Mouse (Mus musculus): ENCODE data around the gene Rbbp4.
"Not testable (repeated sequence)": the region's sequence is repeated elsewhere in the genome, so short reads cannot be mapped to it uniquely, and the experiment has no call there.

Rbbp4 gene

GRCm38 (mm10) chr4:129362238-129362637, 27.1 kb upstream of the Rbbp4 start:
- in situ Hi-C loops (cut with MboI; ENCODE audit: low pct_unique_long_range_greater_than_20kb in 1 of 2, low sequenced_read_pairs in 2 of 2, unreplicated experiment in 1 of 2): not testable (repeated sequence)

- in situ Hi-C loops (cut with MboI; ENCODE audit: low pct_unique_long_range_greater_than_20kb in 1 of 2, low sequenced_read_pairs in 2 of 2, unreplicated experiment in 1 of 2): no loop called here
Observed at GRCm38 (mm10) chr4:129357613-129358163, 22.5 kb upstream of the Rbbp4 start.

DNA sequence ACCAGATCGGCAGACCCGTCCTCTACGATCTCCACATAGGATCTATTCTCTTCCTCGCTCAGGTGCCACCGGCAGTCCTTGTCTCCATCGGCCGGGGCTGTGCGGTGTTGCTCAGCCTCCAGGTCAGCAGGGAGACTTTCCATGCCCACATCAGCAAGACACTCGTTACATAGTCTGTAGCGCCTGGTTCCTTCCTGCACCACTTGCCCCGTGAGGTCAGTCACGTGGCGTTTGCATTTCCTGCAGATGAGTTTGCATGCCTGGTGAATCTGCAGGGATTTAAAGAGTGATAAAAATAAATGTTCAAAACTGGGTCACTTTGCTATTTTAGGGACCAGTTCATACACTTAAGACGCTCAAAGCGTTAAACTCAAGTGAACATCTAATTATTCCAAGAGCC, 19.1 kb upstream of the Rbbp4 start:
- in situ Hi-C loops (cut with MboI; ENCODE audit: low pct_unique_long_range_greater_than_20kb in 1 of 2, low sequenced_read_pairs in 2 of 2, unreplicated experiment in 1 of 2): loop anchor here in 1 of 2 experiments (5.0 kb wide), 1 partner anchor 103 kb away; no protein-coding TSS in a partner anchor

- in situ Hi-C loops (cut with MboI; ENCODE audit: low pct_unique_long_range_greater_than_20kb in 1 of 2, low sequenced_read_pairs in 2 of 2, unreplicated experiment in 1 of 2): loop anchor here in 1 of 2 experiments (5.0 kb wide), 1 partner anchor 104 kb away; no protein-coding TSS in a partner anchor
Observed at GRCm38 (mm10) chr4:129353176-129353575, 18.0 kb upstream of the Rbbp4 start.

DNA sequence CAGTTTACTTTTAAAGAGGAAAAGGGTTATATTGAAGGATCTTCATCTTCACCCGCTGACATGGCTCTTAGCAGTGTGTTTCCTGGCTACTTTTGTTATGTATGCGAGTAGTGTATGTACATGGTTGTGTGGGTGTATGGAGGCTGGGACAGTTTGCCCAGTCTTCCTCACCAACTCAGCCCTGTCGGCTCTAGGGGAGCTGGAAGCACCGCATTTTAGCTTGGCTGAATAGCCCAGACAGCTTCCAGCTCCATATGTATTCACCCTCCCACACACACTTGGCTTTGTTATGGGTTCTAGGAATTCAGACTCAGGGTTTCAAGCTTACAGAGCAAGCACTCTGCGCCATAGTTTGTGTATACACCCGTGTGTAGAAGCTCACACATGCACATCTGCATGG, 15.9 kb upstream of the Rbbp4 start:
- in situ Hi-C loops (cut with MboI; ENCODE audit: low pct_unique_long_range_greater_than_20kb in 1 of 2, low sequenced_read_pairs in 2 of 2, unreplicated experiment in 1 of 2): loop anchor here in 1 of 2 experiments (5.0 kb wide), 1 partner anchor 106 kb away; no protein-coding TSS in a partner anchor

- in situ Hi-C loops (cut with MboI; ENCODE audit: low pct_unique_long_range_greater_than_20kb in 1 of 2, low sequenced_read_pairs in 2 of 2, unreplicated experiment in 1 of 2): loop anchor here in 1 of 2 experiments (5.0 kb wide), 1 partner anchor 107 kb away; no protein-coding TSS in a partner anchor
Observed at GRCm38 (mm10) chr4:129350644-129351043, 15.5 kb upstream of the Rbbp4 start.

GRCm38 (mm10) chr4:129346481-129347154, 11.4 kb upstream of the Rbbp4 start:
- in situ Hi-C loops (cut with MboI; ENCODE audit: low pct_unique_long_range_greater_than_20kb in 1 of 2, low sequenced_read_pairs in 2 of 2, unreplicated experiment in 1 of 2): no loop called here

DNA sequence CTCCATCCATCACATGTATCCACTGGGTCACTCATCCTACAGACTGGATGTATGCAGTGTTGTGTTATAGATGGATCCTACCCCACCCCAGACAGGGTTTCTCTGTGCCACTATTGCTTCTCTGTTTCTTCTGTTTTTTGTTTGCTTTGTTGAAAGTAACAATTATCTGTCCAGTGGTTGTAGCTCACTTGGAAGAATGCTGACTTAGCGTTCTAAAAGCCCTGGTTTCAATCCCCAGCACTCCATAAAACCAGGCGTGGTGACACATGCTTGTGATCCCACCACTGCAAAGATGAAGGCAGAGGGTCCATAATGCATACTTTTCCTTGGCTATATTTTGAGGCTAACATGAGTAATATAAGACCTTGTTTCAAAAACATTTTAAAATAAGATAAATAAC, 7.5 kb upstream of the Rbbp4 start:
- in situ Hi-C loops (cut with MboI; ENCODE audit: low pct_unique_long_range_greater_than_20kb in 1 of 2, low sequenced_read_pairs in 2 of 2, unreplicated experiment in 1 of 2): loop anchor here in 1 of 2 experiments (5.0 kb wide), 1 partner anchor 115 kb away; no protein-coding TSS in a partner anchor

DNA sequence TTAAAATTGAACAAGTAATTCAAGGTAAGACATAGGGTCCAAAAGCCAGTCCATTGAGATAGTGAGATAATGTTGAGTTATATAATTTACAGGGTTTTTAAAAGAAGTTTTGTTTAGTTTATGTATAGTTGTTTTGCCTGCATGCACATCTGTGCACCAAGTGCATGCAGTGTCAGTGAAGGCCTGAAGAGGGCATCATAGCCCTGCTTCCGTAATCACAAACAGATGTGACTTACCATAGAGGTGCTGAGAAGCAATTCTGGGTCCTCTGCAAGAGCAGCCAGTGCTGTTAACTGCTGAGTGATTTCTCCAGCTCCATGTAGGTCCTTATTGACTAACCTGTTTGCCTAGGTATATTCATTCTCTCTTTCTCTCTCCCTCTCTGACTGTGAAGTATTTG, 6.7 kb upstream of the Rbbp4 start:
- in situ Hi-C loops (cut with MboI; ENCODE audit: low pct_unique_long_range_greater_than_20kb in 1 of 2, low sequenced_read_pairs in 2 of 2, unreplicated experiment in 1 of 2): loop anchor here in 1 of 2 experiments (5.0 kb wide), 1 partner anchor 115 kb away; no protein-coding TSS in a partner anchor

GRCm38 (mm10) chr4:129339743-129340142, 4.6 kb upstream of the Rbbp4 start:
- in situ Hi-C loops (cut with MboI; ENCODE audit: low pct_unique_long_range_greater_than_20kb in 1 of 2, low sequenced_read_pairs in 2 of 2, unreplicated experiment in 1 of 2): loop anchor here in 1 of 2 experiments (5.0 kb wide), 1 partner anchor 118 kb away; no protein-coding TSS in a partner anchor

DNA sequence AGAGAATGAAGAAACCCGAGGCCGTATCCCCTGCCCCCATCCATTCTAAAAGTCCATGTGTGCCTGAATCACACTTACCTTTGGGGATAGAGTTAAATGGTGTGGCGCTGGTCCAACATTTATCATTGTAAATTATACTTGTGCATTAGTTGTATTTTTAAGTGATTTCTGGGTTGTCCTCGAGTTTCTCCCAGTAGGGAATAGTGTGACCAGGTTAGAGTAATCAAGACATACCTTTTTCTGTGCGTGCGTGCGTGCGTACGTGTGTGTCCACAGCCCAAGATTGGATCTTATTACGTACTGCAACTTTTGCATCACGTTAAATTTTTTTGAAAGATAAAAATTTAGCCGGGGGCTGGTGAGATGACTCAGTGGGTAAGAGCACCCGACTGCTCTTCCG, 1.1 kb upstream of the Rbbp4 start:
- in situ Hi-C loops (cut with MboI; ENCODE audit: low pct_unique_long_range_greater_than_20kb in 1 of 2, low sequenced_read_pairs in 2 of 2, unreplicated experiment in 1 of 2): no loop called here

- in situ Hi-C loops (cut with MboI; ENCODE audit: low pct_unique_long_range_greater_than_20kb in 1 of 2, low sequenced_read_pairs in 2 of 2, unreplicated experiment in 1 of 2): no loop called here
Observed at GRCm38 (mm10) chr4:129334677-129335215, 424 bp downstream of the Rbbp4 start.

DNA sequence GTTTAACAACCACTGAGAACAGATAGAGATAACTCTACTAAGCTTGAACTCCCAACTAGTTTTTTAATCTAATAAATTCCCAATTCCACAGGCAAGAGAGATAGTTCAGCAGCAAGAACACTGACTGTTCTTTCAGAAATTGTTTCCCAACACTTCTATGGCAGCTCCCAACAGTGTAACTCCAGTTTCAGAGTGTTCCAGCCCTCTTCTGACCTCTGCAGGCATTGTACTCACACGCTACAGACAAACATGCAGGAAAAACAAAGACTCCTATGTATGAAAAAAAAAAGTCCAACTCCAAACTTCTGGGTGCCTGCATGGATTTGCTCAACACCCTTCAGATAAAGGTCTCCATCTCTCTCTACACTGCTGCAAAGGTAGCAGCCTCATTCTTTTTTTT, 2.3 kb downstream of the Rbbp4 start:
- in situ Hi-C loops (cut with MboI; ENCODE audit: low pct_unique_long_range_greater_than_20kb in 1 of 2, low sequenced_read_pairs in 2 of 2, unreplicated experiment in 1 of 2): no loop called here

DNA sequence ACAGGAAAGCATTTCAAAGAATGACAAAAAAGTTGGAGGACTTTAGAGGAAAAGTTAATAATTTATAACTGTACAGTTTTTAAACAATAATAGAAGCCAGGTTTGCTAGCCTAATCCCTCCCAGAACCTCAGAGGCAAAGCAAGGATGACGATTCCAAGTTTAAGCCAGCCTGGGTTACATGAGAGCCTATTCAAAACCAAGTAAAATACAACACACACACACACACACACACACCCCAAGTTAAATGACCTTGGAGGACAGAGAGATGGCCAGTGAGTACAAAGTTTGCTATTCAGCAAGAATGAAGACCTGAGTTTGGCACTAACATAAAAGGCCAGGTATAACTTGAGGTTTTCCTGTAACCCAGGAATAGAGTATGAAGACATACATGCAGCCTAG, 9.0 kb downstream of the Rbbp4 start:
- in situ Hi-C loops (cut with MboI; ENCODE audit: low pct_unique_long_range_greater_than_20kb in 1 of 2, low sequenced_read_pairs in 2 of 2, unreplicated experiment in 1 of 2): no loop called here

GRCm38 (mm10) chr4:129324756-129325155, 10.4 kb downstream of the Rbbp4 start:
- in situ Hi-C loops (cut with MboI; ENCODE audit: low pct_unique_long_range_greater_than_20kb in 1 of 2, low sequenced_read_pairs in 2 of 2, unreplicated experiment in 1 of 2): no loop called here

DNA sequence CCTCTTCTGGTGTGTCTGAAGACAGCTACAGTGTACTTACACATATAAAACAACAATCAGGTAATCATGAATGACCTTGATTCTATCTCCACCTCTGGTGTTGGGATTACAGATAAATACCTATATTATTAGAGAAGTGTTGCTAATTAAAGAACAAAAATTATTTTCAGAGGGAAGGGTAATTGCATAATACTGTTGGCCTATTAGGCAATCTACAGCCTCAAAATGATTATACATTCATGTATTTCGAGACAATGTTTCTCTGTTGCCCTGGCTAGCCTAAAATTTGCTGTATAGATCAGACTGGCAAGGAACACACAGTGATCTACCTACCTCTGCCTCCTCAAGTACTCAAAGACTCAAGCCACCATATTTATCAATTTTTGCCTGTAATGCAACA, 11.7 kb downstream of the Rbbp4 start:
- in situ Hi-C loops (cut with MboI; ENCODE audit: low pct_unique_long_range_greater_than_20kb in 1 of 2, low sequenced_read_pairs in 2 of 2, unreplicated experiment in 1 of 2): no loop called here

DNA sequence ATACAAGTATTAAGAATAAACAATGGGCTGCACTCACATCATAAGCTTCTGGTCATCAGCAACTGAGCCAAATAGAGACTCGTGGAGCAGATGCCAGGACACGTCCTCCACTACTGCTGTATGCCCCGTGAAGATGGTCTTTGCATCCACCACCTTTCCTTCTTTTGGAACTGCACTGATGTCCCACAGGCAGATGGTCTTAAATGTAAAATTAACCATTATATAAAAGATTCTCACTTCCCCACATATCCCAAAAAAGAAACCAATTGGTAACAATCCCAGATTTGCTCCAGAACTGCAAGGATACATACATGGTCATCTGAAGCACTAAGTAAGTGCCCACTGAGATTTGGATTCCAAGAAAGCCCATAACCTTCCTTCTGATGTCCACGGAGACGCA, 13.1 kb downstream of the Rbbp4 start:
- in situ Hi-C loops (cut with MboI; ENCODE audit: low pct_unique_long_range_greater_than_20kb in 1 of 2, low sequenced_read_pairs in 2 of 2, unreplicated experiment in 1 of 2): no loop called here

GRCm38 (mm10) chr4:129320876-129321275, 14.3 kb downstream of the Rbbp4 start:
- in situ Hi-C loops (cut with MboI; ENCODE audit: low pct_unique_long_range_greater_than_20kb in 1 of 2, low sequenced_read_pairs in 2 of 2, unreplicated experiment in 1 of 2): no loop called here

GRCm38 (mm10) chr4:129313886-129314285, 21.3 kb downstream of the Rbbp4 start:
- in situ Hi-C loops (cut with MboI; ENCODE audit: low pct_unique_long_range_greater_than_20kb in 1 of 2, low sequenced_read_pairs in 2 of 2, unreplicated experiment in 1 of 2): no loop called here

GRCm38 (mm10) chr4:129307936-129308335, 27.2 kb downstream of the Rbbp4 start:
- in situ Hi-C loops (cut with MboI; ENCODE audit: low pct_unique_long_range_greater_than_20kb in 1 of 2, low sequenced_read_pairs in 2 of 2, unreplicated experiment in 1 of 2): no loop called here

Data from mouse embryonic stem cell (cell line).